Mouse (Mus musculus): Measurements from ENCODE around the gene Dynll2. TPM values are rescaled to one million over a fixed set of nuclear protein-coding genes. Genes with fewer than 3 reads are reported as not detected.
"Not testable (repeated sequence)": the region's sequence is repeated elsewhere in the genome, so short reads cannot be mapped to it uniquely, and the experiment has no call there.

Dynll2 gene
- total RNA-seq, 2 experiments from 2014 or later = 145 to 167 TPM

GRCm38 (mm10) chr11:87987861-87988260 lies 528 bp upstream of the Dynll2 start:
- DNase-seq = no peak

GRCm38 (mm10) chr11:87986141-87986741 lies 1.1 kb downstream of the Dynll2 start:
- peak; percentile 69 for DNase-seq

GRCm38 (mm10) chr11:87985643-87986042 lies 1.7 kb downstream of the Dynll2 start:
- no peak for DNase-seq

GRCm38 (mm10) chr11:87984571-87984970 lies 2.8 kb downstream of the Dynll2 start:
- DNase-seq = no peak

- no peak for DNase-seq
Measured at GRCm38 (mm10) chr11:87978905-87979304, 8.4 kb downstream of the Dynll2 start.

GRCm38 (mm10) chr11:87977021-87977420 lies 10.3 kb downstream of the Dynll2 start:
- not testable (repeated sequence) for DNase-seq

GRCm38 (mm10) chr11:87974477-87975181 lies 12.7 kb downstream of the Dynll2 start:
- peak; percentile 28 for DNase-seq

- no peak for DNase-seq
Measured at GRCm38 (mm10) chr11:87973559-87974305, 13.6 kb downstream of the Dynll2 start.

- DNase-seq = no peak
Measured at GRCm38 (mm10) chr11:87972829-87973228, 14.5 kb downstream of the Dynll2 start.

- no peak for DNase-seq
Measured at GRCm38 (mm10) chr11:87968356-87969122, 18.8 kb downstream of the Dynll2 start.

GRCm38 (mm10) chr11:87967692-87968289 lies 19.5 kb downstream of the Dynll2 start:
- peak; percentile 38 for DNase-seq

GRCm38 (mm10) chr11:87966214-87966613 lies 21.1 kb downstream of the Dynll2 start:
- no peak for DNase-seq

- DNase-seq = no peak
Measured at GRCm38 (mm10) chr11:87965293-87965692, 22.0 kb downstream of the Dynll2 start.

- no peak for DNase-seq
Measured at GRCm38 (mm10) chr11:87957066-87957465, 30.3 kb downstream of the Dynll2 start.

GRCm38 (mm10) chr11:87955144-87955543 lies 32.2 kb downstream of the Dynll2 start:
- no peak for DNase-seq

GRCm38 (mm10) chr11:87949990-87950389 lies 37.3 kb downstream of the Dynll2 start:
- DNase-seq = no peak

GRCm38 (mm10) chr11:87935467-87935866 lies 51.9 kb downstream of the Dynll2 start:
- no peak for DNase-seq

- no peak for DNase-seq
Measured at GRCm38 (mm10) chr11:87933731-87934130, 53.6 kb downstream of the Dynll2 start.

GRCm38 (mm10) chr11:87930348-87930747 lies 57.0 kb downstream of the Dynll2 start:
- no peak for DNase-seq

All from gastrocnemius, postnatal 25 days (tissue).